Mouse (Mus musculus) activated CD4-positive, CD25-positive, alpha-beta regulatory T cell, adult 4 months (primary cell): Measurements from ENCODE around the gene Ccdc82. TPM values are rescaled to one million over a fixed set of nuclear protein-coding genes. Genes with fewer than 3 reads are reported as not detected.

ENCODE experiments used
- ATAC-seq: one replicate; pipeline ENCODE4 v1.8.0; 2017
- polyA plus RNA-seq, 2 experiments: library from polyadenylated mRNA; unstranded; fragments of 100-300 nt; shearing (Covaris generic); gene quantifications; one replicate each; pipeline ENCODE4 v1.2.1; 2017

The Ccdc82 gene
- polyA plus RNA-seq, 2 experiments from 2014 or later = 37.6 to 38.1 TPM

GRCm38 (mm10) chr9:13300041-13300441 is 53.3 kb downstream of the Ccdc82 start:
- no peak for ATAC-seq

DNA sequence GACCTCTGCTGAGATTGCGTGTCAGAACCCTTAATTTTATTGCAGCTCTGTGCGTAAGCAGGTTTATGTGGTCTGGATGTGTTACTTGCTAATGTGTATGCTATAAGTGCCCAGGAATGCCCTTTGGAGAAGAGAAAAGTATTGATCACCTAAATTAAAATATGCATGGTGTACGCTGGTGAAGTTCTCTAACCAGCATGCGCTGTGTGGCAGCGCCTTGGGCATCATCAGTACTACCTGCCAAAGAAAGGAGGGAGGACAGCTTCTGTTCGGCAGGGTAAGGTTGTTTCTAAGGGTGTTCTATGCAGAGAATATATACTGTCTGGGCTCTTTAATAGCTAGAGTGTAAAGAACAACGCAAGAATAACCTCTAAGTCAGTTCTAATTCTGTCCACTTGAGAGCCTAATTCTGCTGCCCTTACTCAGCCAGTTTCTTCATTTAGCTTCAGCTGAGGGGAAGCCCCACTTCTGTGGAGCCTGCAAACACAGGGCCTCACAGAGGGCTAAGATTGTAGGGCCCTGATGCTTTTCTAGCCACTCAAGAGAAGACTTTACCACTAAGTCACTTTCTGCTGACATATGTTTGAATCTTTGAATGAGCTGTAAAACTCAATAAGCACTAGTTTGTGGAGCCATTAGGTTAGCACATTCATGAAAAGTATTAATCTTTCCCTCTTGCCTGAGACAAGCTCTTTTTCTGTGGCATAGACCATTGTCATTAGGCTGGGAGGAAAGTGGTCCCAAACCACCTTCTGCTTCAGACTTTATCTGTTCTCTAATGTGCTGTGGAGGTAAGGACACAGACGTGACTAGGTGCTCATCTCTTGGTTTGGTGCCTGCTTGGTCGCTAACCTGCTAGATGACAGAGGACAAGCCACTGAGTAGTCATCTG is 54.4 kb downstream of the Ccdc82 start:
- ATAC-seq = peak; percentile 50

GRCm38 (mm10) chr9:13302183-13302825 is 55.5 kb downstream of the Ccdc82 start:
- no peak for ATAC-seq

DNA sequence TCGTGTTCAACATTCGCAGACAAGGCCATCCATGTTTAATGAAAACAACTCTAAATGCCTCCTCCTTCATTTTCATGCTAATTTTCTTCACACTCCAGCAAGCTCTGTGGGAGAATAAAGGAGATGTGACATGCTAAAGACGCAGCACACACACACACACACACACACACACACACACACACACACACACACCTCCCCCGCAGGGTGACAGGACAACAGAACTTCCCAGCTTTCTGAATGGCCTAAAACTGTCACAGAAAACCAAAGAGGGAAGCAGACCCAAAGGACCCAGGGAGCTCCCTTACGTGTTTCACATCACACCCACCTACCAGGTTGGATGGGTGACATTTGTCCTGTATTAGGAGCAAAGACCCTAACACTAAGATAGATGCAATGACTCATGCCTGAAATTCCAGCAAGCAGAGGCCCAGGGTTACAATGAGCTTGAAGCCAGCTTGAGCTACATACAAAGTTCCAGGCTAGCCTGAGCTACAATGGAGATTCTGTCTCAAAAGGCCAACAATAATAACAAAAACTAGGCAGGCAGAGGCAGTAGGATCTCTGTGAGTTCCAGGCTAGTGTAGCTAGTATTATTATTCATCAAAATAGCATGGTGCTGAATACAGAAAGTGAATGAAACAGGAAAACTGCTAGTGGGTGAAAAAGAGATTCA is 56.5 kb downstream of the Ccdc82 start:
- ATAC-seq = no peak

DNA sequence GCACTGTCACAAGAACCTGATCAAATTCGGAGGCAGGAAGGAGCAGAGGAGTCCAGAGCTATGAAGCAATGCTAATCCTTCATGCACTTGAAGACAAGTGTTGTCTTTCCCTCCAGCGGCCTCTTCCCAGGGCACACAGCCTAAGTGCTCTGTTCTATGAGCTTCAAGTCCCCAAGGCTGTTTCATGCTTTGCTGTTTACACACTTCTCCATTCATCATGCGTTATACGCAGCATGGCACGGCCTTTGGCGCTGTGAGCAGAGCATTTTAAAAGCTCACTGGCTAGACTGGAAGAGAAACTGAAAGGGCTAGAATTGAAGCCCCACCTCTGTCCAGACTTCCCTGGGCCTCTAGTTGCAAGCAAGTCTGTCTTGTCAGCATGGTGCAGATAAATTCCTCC is 57.2 kb downstream of the Ccdc82 start:
- no peak for ATAC-seq

GRCm38 (mm10) chr9:13306471-13306870 is 59.7 kb downstream of the Ccdc82 start:
- ATAC-seq = no peak

GRCm38 (mm10) chr9:13307226-13307625 is 60.5 kb downstream of the Ccdc82 start:
- ATAC-seq = no peak

- no peak for ATAC-seq
Observed at GRCm38 (mm10) chr9:13308718-13309117, 62.0 kb downstream of the Ccdc82 start.

GRCm38 (mm10) chr9:13309807-13310206 is 63.1 kb downstream of the Ccdc82 start:
- no peak for ATAC-seq

- ATAC-seq = no peak
Observed at GRCm38 (mm10) chr9:13310236-13310635, 63.5 kb downstream of the Ccdc82 start.

- peak; percentile 28 for ATAC-seq
Observed at GRCm38 (mm10) chr9:13311094-13311493, 64.3 kb downstream of the Ccdc82 start.

- no peak for ATAC-seq
Observed at GRCm38 (mm10) chr9:13313923-13314322, 67.2 kb downstream of the Ccdc82 start.

DNA sequence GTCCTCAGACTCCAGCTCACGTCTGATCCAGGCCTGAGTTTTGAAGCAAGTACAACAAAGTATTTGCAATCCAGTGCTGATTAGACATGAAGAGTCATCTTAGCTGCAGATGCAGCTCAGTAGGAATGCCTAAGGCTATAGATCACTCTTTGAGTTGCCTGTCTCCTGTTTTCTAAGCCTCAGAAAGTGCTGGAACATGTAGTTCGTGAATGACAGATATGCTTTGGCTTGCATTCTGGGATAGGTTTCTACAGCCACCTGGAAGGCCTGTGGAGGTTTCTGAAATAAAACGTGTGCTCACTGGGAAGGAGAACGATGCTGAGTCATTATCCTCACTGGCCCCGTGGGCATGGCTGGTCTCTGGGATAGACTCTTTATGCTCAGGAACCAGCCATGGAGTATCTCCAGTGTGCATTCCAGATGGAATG is 67.8 kb downstream of the Ccdc82 start:
- no peak for ATAC-seq

GRCm38 (mm10) chr9:13315393-13315792 is 68.6 kb downstream of the Ccdc82 start:
- no peak for ATAC-seq

GRCm38 (mm10) chr9:13319566-13319965 is 72.8 kb downstream of the Ccdc82 start:
- ATAC-seq = no peak

- ATAC-seq = peak; percentile 40
Observed at GRCm38 (mm10) chr9:13320800-13321364, 74.1 kb downstream of the Ccdc82 start.

GRCm38 (mm10) chr9:13323074-13323473 is 76.3 kb downstream of the Ccdc82 start:
- peak; percentile 81 for ATAC-seq

DNA sequence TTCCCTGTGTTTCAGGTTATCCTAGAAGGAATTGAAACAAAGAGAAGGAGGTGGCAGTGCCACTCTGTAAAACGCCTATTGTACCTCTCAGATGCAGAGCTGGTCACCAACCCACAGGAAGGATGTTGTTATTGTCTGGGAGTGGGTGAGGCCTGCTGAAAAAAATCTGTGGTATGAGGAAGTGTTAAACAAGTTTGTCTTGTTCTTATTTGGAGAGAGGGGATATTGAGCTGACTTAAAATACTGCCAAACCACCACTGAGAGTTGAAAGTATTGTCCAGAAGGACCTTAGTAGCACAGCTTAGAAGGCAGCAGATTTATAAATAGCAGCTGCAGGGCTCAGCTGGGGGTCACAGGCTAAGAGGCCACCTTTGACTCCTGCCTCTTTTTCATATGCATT is 76.9 kb downstream of the Ccdc82 start:
- ATAC-seq = peak; percentile 82

Other genes starting within 250 kb of the Ccdc82 start
- gene Jrkl, start 1.1 kb upstream of the Ccdc82 start, polyA plus RNA-seq = 1 to 10 TPM; 3.5 to 4.0 TPM
- 10 to 100 TPM; 32.0 to 36.8 TPM for gene Maml2, start 51.0 kb downstream of the Ccdc82 start, polyA plus RNA-seq
- gene Gm17571, start 199.8 kb downstream of the Ccdc82 start, polyA plus RNA-seq = not detected